Mouse (Mus musculus) right cerebral cortex, postnatal 36 days (tissue): ENCODE results near the gene Cnot1.

Experiments used
- DNase-seq, 2 experiments: peaks; one replicate each; pipeline ENCODE4 v3.0.0; 2022; ENCODE audit warnings: low spot score in 2 of 2, mixed read lengths in 1 of 2

Cnot1 gene

DNA sequence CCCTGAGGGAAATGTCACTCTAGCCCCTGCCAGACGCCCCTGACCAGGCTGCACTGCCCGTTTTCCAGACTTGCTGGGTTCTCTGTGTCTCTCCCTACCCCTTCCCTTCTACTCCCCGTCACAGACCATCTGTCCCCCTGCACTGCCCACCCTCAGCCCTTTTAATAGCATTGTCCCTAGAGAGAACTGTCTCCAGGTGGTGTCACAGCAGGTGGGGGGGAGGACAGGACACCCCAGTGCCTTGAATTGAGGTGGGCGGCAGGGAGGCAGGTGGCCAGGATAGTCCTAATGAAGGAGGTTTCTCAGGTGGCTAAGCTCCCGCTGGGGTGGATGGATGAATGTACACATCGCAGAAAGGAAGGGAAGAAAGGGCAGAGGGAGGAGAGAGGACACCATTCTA, 112.6 kb downstream of the Cnot1 start:
- peak; percentile 65 to 73 for DNase-seq

DNA sequence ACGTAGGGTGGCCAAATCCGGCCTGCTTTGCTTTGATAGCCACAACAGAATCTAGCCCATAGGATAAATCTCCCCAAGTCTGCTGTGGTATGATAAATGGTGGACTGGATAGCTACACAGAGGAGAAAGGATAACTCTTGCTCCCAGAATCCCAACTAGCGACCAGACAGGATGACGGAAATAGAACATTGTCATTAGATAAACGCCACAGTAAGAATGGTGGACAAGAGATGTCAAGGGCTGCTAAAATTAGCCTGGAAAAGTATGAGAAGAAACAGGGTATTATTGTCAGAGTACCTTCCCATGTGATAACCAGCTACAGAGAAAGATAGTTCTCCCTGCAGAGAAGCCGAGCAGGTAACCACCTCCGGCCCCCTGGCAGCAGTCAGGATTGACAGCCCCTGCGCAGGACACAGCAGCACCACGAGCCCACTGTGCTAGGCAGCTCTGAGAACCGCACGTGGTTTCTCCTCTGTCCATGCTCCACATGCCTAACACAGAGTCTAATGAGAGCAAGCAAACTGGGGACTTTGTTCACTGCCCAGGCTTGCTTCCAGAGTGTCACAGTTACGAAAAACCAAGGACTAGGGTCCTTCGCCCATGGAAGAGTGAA, 116.2 kb downstream of the Cnot1 start:
- DNase-seq: no peak

GRCm38 (mm10) chr8:95688073-95688672, 119.1 kb downstream of the Cnot1 start:
- DNase-seq: peak; percentile 71 to 73

DNA sequence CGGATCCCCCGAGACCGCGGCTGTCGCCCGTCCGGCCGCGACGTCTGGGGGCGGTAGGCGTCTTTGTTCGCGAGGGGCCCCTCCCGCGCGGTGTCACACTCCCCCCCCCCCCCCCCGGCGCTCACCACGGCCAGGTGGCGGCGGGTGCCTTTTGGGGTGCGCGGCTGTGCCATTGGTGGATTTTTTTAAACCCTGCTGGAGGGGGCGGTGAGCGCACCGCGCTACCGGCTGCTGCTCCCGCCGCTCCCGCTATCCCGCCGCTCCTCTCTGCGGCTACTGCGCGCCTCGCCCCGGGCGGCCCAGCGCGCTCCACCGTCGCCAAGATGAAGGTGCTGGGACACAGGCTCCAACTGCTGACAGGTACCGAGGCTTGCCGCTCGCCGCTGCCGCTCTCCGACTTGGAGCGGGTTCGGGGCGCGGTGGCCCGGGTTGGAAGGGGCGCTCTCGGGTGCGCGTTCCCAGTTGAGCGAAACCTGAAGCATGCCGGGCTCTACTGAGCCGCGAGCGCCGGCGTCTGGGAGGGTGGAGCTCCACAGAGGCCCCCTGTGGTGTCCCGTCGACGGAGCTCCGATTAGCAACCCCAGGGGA, 129.1 kb downstream of the Cnot1 start:
- peak in 1 of 2 experiments; percentile 54 for DNase-seq

DNA sequence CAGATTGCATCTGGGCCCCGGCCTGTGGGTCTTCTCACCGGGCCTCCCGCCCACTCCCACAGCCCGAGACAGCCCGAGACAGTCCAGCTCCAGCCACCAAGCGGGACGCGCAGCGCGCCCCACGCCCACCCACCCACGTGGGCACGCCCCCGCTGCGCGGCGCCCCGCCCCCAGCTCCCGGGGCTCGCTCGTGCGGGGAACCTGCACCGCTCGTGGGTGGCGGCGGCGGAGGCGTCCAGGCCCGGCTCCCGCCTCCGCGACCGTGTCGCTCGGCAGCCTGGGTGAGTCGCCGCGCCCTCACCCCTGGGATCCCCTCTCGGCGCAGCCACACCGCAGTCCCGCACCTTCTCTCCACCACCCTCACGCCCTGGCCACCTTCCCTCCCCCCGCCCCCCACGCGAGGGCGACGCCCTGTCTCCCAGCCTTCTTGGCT, 129.7 kb downstream of the Cnot1 start:
- no peak for DNase-seq

- no peak for DNase-seq
Observed at GRCm38 (mm10) chr8:95676631-95677030, 130.6 kb downstream of the Cnot1 start, which contains the start of gene Ndrg4. Ndrg4 (plus strand) TSS chr8:95676980.

DNA sequence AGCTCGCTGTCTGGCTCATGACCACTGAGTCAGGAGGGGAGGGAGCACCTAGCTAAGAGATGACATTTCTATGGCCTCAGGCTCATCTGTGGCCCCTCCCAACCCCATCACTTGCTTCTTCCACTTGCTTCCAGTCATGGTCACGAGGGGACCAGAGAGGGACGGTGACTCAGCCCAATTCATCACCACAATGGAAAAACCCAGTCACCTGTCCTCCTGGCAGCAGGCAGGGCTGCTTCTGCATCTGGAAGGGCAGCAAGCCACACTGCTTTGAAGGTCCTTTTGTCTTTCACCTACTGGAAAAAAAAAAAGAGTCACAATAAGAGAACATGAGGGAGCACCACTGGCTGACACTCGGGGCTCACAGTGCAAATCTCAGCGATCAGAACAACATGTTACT, 134.5 kb downstream of the Cnot1 start:
- DNase-seq: no peak

GRCm38 (mm10) chr8:95671861-95672260, 135.4 kb downstream of the Cnot1 start:
- DNase-seq: no peak

- DNase-seq: no peak
Observed at GRCm38 (mm10) chr8:95669967-95670366, 137.3 kb downstream of the Cnot1 start.
